Mouse (Mus musculus): ENCODE data around the gene Tgm4. TPM values are rescaled to one million over a fixed set of nuclear protein-coding genes. Genes with fewer than 3 reads are reported as not detected.

Gene Tgm4
- polyA plus RNA-seq, 1 experiment = 0.36 TPM

GRCm38 (mm10) chr9:123021636-123022379, 12.7 kb upstream of the Tgm4 start:
- Histone ChIP-seq H3K36me3 (ENCODE audit: control insufficient read depth, insufficient read depth, low read length) (0 out of 2 replicates have a peak, but pooled peaks cover 5% of the 10 kb centered on the region), H3K27me3 (ENCODE audit: control insufficient read depth, insufficient read depth, low read length) (no peaks in the 10 kb centered on the region), H3K4me3 (ENCODE audit: control insufficient read depth, insufficient read depth, low read length) (peak overlapping the region; percentile 49), H3K27ac (ENCODE audit: control insufficient read depth, insufficient read depth, low read length) (no peak overlapping the region), H3K4me1 (replicated peaks; ENCODE audit: control insufficient read depth, insufficient read depth, low read length) (peaks cover 5% of the 10 kb centered on the region)
- WGBS = 43% methylated on average over 18 of the region's 24 CpGs
- no peak for DNase-seq
- TF ChIP-seq CTCF (IDR thresholded peaks at IDR 0.05; ENCODE audit: borderline replicate concordance, control insufficient read depth, extremely low read depth, insufficient read depth, low read length, poor library complexity) (no peak), POLR2A (IDR thresholded peaks at IDR 0.05; ENCODE audit: control insufficient read depth, extremely low read depth, insufficient read depth, low read length, poor library complexity) (no peak)

GRCm38 (mm10) chr9:123024201-123024600, 10.3 kb upstream of the Tgm4 start:
- Histone ChIP-seq H3K27me3 (ENCODE audit: control insufficient read depth, insufficient read depth, low read length) (no peaks in the 10 kb centered on the region), H3K36me3 (ENCODE audit: control insufficient read depth, insufficient read depth, low read length) (no peaks in the 10 kb centered on the region), H3K4me1 (replicated peaks; ENCODE audit: control insufficient read depth, insufficient read depth, low read length) (peaks cover 5% of the 10 kb centered on the region), H3K27ac (ENCODE audit: control insufficient read depth, insufficient read depth, low read length) (no peak overlapping the region), H3K4me3 (ENCODE audit: control insufficient read depth, insufficient read depth, low read length) (no peak overlapping the region)
- DNase-seq = no peak
- WGBS = 94% methylated on average over 2 of the region's 2 CpGs
- no peak for TF ChIP-seq CTCF (IDR thresholded peaks at IDR 0.05; ENCODE audit: borderline replicate concordance, control insufficient read depth, extremely low read depth, insufficient read depth, low read length, poor library complexity)
- TF ChIP-seq POLR2A (IDR thresholded peaks at IDR 0.05; ENCODE audit: control insufficient read depth, extremely low read depth, insufficient read depth, low read length, poor library complexity) = no peak

- DNase-seq = no peak
- Histone ChIP-seq H3K27ac (ENCODE audit: control insufficient read depth, insufficient read depth, low read length) (no peak overlapping the region), H3K27me3 (ENCODE audit: control insufficient read depth, insufficient read depth, low read length) (no peaks in the 10 kb centered on the region), H3K36me3 (ENCODE audit: control insufficient read depth, insufficient read depth, low read length) (no peaks in the 10 kb centered on the region), H3K4me3 (ENCODE audit: control insufficient read depth, insufficient read depth, low read length) (no peak overlapping the region), H3K4me1 (replicated peaks; ENCODE audit: control insufficient read depth, insufficient read depth, low read length) (no peaks in the 10 kb centered on the region)
- TF ChIP-seq CTCF (IDR thresholded peaks at IDR 0.05; ENCODE audit: borderline replicate concordance, control insufficient read depth, extremely low read depth, insufficient read depth, low read length, poor library complexity) (no peak), POLR2A (IDR thresholded peaks at IDR 0.05; ENCODE audit: control insufficient read depth, extremely low read depth, insufficient read depth, low read length, poor library complexity) (no peak)
- 87% methylated on average over 13 of the region's 13 CpGs for WGBS
Observed at GRCm38 (mm10) chr9:123031496-123032246, 2.9 kb upstream of the Tgm4 start.

GRCm38 (mm10) chr9:123047665-123048064, 13.1 kb downstream of the Tgm4 start:
- Histone ChIP-seq H3K4me1 (replicated peaks; ENCODE audit: control insufficient read depth, insufficient read depth, low read length) (no peaks in the 10 kb centered on the region), H3K27ac (ENCODE audit: control insufficient read depth, insufficient read depth, low read length) (no peak overlapping the region), H3K36me3 (ENCODE audit: control insufficient read depth, insufficient read depth, low read length) (no peaks in the 10 kb centered on the region), H3K4me3 (ENCODE audit: control insufficient read depth, insufficient read depth, low read length) (no peak overlapping the region), H3K27me3 (ENCODE audit: control insufficient read depth, insufficient read depth, low read length) (no peaks in the 10 kb centered on the region)
- no peak for DNase-seq
- WGBS = 11% methylated on average over 1 of the region's 1 CpGs
- TF ChIP-seq CTCF (IDR thresholded peaks at IDR 0.05; ENCODE audit: borderline replicate concordance, control insufficient read depth, extremely low read depth, insufficient read depth, low read length, poor library complexity) = no peak
- TF ChIP-seq POLR2A (IDR thresholded peaks at IDR 0.05; ENCODE audit: control insufficient read depth, extremely low read depth, insufficient read depth, low read length, poor library complexity) = no peak

- Histone ChIP-seq H3K4me1 (replicated peaks; ENCODE audit: control insufficient read depth, insufficient read depth, low read length) (peaks cover 7% of the 10 kb centered on the region), H3K27ac (ENCODE audit: control insufficient read depth, insufficient read depth, low read length) (no peak overlapping the region), H3K27me3 (ENCODE audit: control insufficient read depth, insufficient read depth, low read length) (no peaks in the 10 kb centered on the region), H3K36me3 (ENCODE audit: control insufficient read depth, insufficient read depth, low read length) (no peaks in the 10 kb centered on the region), H3K4me3 (ENCODE audit: control insufficient read depth, insufficient read depth, low read length) (no peak overlapping the region)
- TF ChIP-seq POLR2A (IDR thresholded peaks at IDR 0.05; ENCODE audit: control insufficient read depth, extremely low read depth, insufficient read depth, low read length, poor library complexity) (no peak), CTCF (IDR thresholded peaks at IDR 0.05; ENCODE audit: borderline replicate concordance, control insufficient read depth, extremely low read depth, insufficient read depth, low read length, poor library complexity) (no peak)
- DNase-seq = peak; percentile 44
Observed at GRCm38 (mm10) chr9:123058724-123059292, 24.3 kb downstream of the Tgm4 start.

GRCm38 (mm10) chr9:123060172-123060571, 25.6 kb downstream of the Tgm4 start:
- no peak overlapping the region for H3K27ac ChIP-seq (ENCODE audit: control insufficient read depth, insufficient read depth, low read length)
- no peak for TF ChIP-seq POLR2A (IDR thresholded peaks at IDR 0.05; ENCODE audit: control insufficient read depth, extremely low read depth, insufficient read depth, low read length, poor library complexity)
- no peak for TF ChIP-seq CTCF (IDR thresholded peaks at IDR 0.05; ENCODE audit: borderline replicate concordance, control insufficient read depth, extremely low read depth, insufficient read depth, low read length, poor library complexity)
- WGBS = 39% methylated on average over 3 of the region's 3 CpGs
- DNase-seq = no peak
- no peak overlapping the region for H3K4me3 ChIP-seq (ENCODE audit: control insufficient read depth, insufficient read depth, low read length)
- peaks cover 7% of the 10 kb centered on the region for H3K4me1 ChIP-seq (replicated peaks; ENCODE audit: control insufficient read depth, insufficient read depth, low read length)
- H3K36me3 ChIP-seq (ENCODE audit: control insufficient read depth, insufficient read depth, low read length) = no peaks in the 10 kb centered on the region
- H3K27me3 ChIP-seq (ENCODE audit: control insufficient read depth, insufficient read depth, low read length) = no peaks in the 10 kb centered on the region

All from thymus, adult 2 months (tissue).